Mouse (Mus musculus) left cerebral cortex, adult 11 months (tissue): Measurements from ENCODE around the gene Fuk.
"Not testable (repeated sequence)": the region's sequence is repeated elsewhere in the genome, so short reads cannot be mapped to it uniquely, and the experiment has no call there.

Experiments
- DNase-seq: peaks from one replicate; pipeline ENCODE4 v3.0.0; 2022; ENCODE audit warnings: low spot score

The Fuk gene

GRCm38 (mm10) chr8:110881741-110882310 lies 20.5 kb downstream of the Fuk start:
- no peak for DNase-seq

- DNase-seq = no peak
These were observed 24.4 kb downstream of the Fuk start for GRCm38 (mm10) chr8:110877862-110878261.

GRCm38 (mm10) chr8:110870501-110870900 lies 31.8 kb downstream of the Fuk start:
- no peak for DNase-seq

DNA sequence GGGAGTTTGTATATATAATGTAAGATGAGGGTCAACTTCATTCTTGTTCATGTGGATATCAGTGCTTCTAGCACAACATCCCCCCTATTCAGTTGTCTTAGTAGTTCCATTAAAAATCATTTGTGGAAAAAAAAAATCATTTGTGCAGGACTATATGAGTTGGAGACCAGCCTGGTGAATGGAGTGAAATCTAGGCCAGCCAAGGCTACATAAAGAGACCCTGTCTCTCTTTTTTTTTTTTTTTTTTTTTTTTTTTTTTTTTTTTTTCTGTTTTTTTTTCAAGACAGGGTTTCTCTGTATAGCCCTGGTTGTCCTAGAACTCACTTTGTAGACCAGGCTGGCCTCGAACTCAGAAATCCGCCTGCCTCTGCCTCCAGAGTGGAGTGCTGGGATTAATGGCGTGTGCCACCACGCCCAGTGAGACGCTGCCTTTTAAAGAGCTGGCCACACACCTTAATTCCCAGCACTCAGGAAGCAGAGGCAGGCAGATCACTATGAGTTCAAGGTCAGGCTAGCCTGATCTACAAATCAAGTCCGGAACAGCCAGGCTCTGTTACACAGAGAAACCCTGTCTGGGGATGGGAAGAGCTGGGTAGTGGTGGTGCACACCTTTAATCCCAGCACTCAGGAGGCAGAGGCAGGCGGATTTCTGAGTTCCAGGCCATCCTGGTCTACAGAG lies 40.8 kb downstream of the Fuk start:
- not testable (repeated sequence) for DNase-seq

DNA sequence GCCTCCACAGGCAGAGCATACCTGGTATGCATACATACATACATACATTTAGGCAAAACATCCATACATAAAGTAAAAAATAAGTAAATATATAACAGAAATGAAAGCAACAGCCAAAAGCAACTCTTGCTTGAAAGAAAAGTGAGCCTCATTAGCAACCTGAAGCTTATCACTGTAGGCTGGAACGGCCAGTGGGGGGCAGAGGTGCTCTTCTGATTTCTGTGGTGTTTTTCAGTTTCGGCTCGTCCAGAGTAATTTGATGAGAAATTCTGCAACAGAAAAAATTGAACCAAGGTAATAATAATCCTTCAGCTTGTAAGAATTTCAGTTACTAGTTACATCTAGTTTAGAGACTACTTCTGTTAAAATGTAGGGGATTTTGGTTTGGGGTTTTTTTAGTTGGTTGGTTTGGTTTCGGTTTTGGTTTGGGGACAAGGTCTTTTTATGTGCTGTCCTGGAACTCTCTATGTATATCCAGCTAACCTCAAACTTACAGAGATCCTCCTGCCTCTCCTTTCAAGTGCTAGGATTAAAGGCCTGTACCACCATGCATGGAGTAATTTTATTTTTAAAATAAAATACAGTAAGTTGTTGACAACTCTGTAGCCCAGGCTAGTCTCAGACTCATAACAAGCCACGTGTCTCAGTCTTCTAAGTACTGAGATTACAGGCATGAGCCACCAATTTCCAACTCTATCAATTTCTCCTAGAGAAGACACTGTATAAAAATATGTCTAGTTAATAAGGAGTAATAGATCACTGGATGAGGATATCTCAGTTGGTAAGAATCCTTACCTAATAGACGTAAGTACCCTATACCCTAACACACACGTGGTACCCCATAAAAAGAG lies 42.4 kb downstream of the Fuk start:
- DNase-seq = no peak

- DNase-seq = no peak
These were observed 45.4 kb downstream of the Fuk start for GRCm38 (mm10) chr8:110856760-110857461.

DNA sequence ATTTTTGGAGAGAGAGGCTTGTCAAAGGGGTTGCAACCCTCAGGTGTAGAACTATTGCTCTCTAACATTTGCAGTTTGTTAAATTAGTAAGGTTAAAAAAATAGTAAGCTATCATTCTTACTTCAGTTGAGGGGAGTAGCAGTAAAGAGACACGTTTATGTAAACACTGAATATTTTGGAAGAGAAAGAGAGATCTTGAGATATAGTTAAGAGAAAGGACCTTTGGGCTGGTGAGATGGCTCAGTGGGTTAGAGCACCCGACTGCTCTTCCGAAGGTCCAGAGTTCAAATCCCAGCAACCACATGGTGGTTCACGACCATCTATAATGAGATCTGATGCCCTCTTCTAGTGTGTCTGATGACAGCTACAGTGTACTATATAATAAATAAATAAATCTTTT lies 46.2 kb downstream of the Fuk start:
- not testable (repeated sequence) for DNase-seq

GRCm38 (mm10) chr8:110851186-110851585 lies 51.1 kb downstream of the Fuk start:
- DNase-seq = no peak

DNA sequence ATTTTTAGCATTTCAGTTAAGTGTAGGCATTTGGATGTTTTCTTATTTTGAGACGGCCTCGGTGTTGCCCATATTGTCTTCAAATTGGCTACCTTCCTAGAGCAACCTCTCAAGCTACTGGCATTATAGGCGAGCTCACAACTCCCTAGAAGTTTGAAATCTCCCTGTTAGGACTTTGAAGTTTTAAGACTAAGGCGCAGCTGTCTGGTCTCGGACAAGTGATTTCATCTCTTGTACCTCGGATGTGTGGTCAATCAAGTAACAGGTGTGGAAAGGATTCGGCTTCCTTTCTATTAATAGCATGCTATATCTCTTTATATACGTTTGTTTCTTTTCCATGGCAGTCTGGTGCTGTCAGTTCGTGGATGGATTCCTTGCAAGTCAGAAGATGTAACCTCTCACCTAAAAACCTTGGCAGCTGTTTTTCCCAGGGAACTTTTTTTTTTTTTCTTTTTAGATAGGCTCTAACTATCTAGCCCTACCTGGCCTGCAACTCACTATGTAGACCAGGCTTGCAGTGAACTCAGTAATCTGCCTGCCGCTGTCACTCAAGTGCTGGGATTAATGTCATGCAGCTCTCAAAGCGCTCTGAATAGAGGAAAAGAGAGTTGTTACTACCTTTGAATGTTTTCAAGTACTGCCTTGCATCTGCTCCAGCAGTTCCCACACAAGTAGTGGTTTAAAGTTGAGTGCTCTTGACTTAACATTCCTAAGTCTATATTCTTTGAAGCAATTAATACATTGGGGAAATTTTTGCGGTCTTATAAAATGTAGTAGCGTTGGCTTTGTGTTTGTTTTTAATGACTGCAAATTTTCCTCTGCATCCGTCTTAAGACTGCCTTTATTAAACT lies 54.4 kb downstream of the Fuk start:
- DNase-seq = no peak

DNA sequence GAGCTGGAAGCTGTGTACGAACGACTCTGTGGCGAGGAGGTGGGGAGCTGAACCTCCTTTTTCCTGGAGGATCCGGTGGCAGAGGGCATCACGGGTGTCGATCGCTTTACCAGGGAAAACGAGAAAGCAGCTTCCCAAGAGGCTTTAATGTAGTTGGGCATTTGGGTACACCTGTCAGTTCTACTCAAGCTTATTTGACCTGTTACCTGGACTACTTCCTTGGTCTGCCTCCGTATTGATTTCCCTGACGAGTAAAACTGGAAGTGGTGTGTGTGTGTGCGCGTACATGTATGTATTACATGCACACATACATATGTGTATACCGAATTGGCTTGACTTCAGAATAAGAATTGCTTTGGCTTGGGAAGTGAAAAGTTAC lies 55.1 kb downstream of the Fuk start:
- DNase-seq = no peak

GRCm38 (mm10) chr8:110846405-110847170 lies 55.7 kb downstream of the Fuk start, which contains the start of the genes Cog4 and Sf3b3:
Gene Cog4, plus strand, starts transcription at chr8:110846600.
Gene Sf3b3, minus strand, starts transcription at chr8:110846787.
- DNase-seq = peak; percentile 84

DNA sequence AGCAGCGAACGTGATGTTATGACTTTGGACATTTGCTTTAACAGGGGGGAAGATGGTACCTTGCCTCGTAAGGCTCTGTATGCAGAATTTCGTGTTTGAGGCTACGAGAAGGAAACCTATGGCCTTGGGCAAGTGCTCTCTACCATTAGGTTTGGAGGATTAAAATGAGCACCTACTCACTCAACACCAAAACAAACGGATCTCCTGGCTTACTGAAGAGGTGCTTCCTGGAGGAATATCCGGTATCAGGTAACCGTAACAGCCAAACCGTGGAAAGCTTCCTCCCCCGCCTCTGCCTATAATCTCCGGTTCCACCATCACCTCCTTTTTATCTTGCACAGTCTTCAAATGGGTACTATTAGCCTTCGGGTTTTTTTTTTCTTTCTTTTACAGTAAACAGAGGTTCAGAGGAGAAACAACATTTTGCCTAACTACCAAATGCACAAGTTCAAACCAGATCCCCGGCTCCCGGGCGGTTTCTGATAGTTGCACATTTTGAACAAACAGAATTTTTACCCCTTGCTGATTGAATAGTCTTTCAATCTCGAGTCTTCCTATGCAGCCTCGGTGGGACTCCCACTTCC lies 56.4 kb downstream of the Fuk start:
- DNase-seq = no peak

GRCm38 (mm10) chr8:110844941-110845340 lies 57.3 kb downstream of the Fuk start:
- DNase-seq = no peak

- no peak for DNase-seq
These were observed 59.1 kb downstream of the Fuk start for GRCm38 (mm10) chr8:110843207-110843606.

DNA sequence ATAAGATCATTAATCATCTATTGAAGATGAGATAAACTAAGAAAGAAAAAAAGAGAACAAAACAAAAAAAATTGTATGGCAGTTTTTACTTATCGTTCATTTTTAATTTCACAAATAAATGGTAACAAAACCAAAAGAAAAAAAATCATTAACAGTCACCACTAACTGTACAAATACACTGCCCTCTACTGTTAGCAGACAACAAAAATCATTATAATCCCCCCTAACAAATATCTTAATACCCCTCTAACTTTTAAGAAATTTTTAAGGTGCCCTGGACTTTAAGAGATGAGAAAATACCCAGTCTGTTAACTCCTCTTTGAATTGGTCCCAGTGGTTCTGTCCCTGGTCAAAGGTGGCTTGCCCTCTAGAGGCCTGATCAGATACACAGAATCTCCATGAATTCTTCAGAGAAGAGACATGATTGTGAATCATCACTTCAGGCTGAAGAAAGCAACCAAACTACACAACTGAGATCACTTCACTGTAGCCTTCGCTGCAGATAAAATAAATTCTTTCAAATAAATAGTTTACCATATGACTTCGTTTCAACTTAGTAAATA lies 60.2 kb downstream of the Fuk start:
- no peak for DNase-seq
